Mouse (Mus musculus) midbrain, embryonic 12.5 days (tissue): Measurements from ENCODE around the gene Cemip2. TPM values are rescaled to one million over a fixed set of nuclear protein-coding genes. Genes with fewer than 3 reads are reported as not detected.
A peak's percentile ranks its signal among the peaks of the same experiment; 100 is the strongest.
"Not testable (repeated sequence)": the region's sequence is repeated elsewhere in the genome, so short reads cannot be mapped to it uniquely, and the experiment has no call there.

Experiments used
- ATAC-seq: fragments of 200-750 bp; cut with Nextera tagmentation; 2 replicates; pipeline ENCODE4 v1.8.0; 2017; ENCODE audit warnings: low read depth, moderate TSS enrichment, moderate library complexity; ENCODE audit not compliant: low FRiP score
- H3K27ac ChIP-seq: fragments of 300-500 bp; sonication (generic); replicated peaks from 2 replicates; pipeline ENCODE4 v1.5.1; 2016; ENCODE audit warnings: mild to moderate bottlenecking
- H3K27me3 ChIP-seq: fragments of 300-500 bp; sonication (generic); 2 replicates; pipeline ENCODE4 v1.6.1; 2016; ENCODE audit warnings: mild to moderate bottlenecking
- H3K36me3 ChIP-seq: fragments of 300-500 bp; sonication (generic); 2 replicates; pipeline ENCODE4 v1.6.1; 2016
- H3K4me1 ChIP-seq: fragments of 300-500 bp; sonication (generic); 2 replicates; pipeline ENCODE4 v1.6.1; 2016
- H3K4me2 ChIP-seq: fragments of 300-500 bp; sonication (generic); replicated peaks from 2 replicates; pipeline ENCODE4 v1.6.1; 2016; ENCODE audit warnings: mild to moderate bottlenecking, moderate library complexity
- H3K4me3 ChIP-seq: fragments of 300-500 bp; sonication (generic); 2 replicates; pipeline ENCODE4 v1.5.1; 2016; ENCODE audit warnings: mild to moderate bottlenecking
- H3K9ac ChIP-seq: fragments of 300-500 bp; sonication (generic); replicated peaks from 2 replicates; pipeline ENCODE4 v1.6.1; 2016; ENCODE audit warnings: mild to moderate bottlenecking, moderate library complexity
- H3K9me3 ChIP-seq: fragments of 300-500 bp; sonication (generic); 2 replicates; pipeline ENCODE4 v1.6.1; 2016; ENCODE audit warnings: mild to moderate bottlenecking
- WGBS: fragments of 180-500 bp; shearing (Covaris S2); methylation state at CpG from one replicate; pipeline ENCODE4 v1.1.7; 2016; 5-methylcytosine and 5-hydroxymethylcytosine counted together
- polyA plus RNA-seq: library from polyadenylated mRNA; unstranded; fragments of >200 nt; fragmentation: Nextera tagmentation; extraction: Ambion mirVana; gene quantifications from 2 replicates; pipeline ENCODE4 v1.2.1, GENCODE M21; 2016

Cemip2 gene
- polyA plus RNA-seq, 1 experiment from 2014 or later, result 105 TPM

- no peaks in the 10 kb centered on the region for H3K9me3 ChIP-seq
- H3K4me2 ChIP-seq, result no peak overlapping the region
- H3K4me3 ChIP-seq, result no peak overlapping the region
- H3K9ac ChIP-seq, result no peak overlapping the region
- H3K36me3 ChIP-seq, result peaks cover 36% of the 10 kb centered on the region
- no peak for ATAC-seq
- H3K27me3 ChIP-seq, result no peaks in the 10 kb centered on the region
- no peaks in the 10 kb centered on the region for H3K4me1 ChIP-seq
- H3K27ac ChIP-seq, result no peak overlapping the region
- WGBS, result 94% methylated on average over 6 of the region's 6 CpGs
Observed at GRCm38 (mm10) chr19:21860894-21861293, 82.8 kb downstream of the Cemip2 start.

DNA sequence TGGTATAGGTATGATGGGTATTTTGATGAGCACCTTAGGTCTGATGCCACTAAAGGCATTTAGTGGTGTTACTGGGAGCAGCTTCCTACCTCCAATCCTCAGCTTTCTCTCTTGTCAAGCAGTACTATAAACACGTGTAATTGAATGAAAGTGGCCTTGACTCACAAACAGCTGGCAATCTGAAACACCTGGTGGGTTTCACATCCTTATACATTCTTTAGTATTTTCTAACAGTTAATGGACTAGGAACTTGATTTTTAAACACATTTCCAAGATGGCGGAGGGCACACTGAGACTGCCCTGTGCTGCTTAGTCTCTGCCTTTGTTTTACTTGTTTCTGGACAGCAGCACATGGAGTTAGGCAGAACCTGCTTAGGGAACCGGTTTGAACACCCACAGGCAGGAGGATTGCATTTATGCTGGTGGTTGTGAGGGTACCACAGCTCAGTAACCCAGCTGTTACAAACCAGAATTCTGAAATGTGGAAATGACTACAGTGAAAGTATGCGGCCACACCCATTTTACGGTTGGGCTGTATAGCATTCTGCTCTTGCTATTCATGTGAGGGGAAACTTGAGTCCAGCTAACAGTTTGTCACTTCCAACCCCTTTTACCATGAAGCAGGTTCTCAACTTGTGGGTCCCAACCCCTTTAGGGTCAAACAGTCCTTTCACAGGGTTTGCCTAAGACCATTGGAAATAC is 84.3 kb downstream of the Cemip2 start:
- Histone ChIP-seq H3K36me3 (peaks cover 21% of the 10 kb centered on the region), H3K9ac (no peak overlapping the region), H3K27me3 (no peaks in the 10 kb centered on the region), H3K9me3 (no peaks in the 10 kb centered on the region), H3K4me1 (no peaks in the 10 kb centered on the region), H3K27ac (no peak overlapping the region), H3K4me2 (no peak overlapping the region), H3K4me3 (no peak overlapping the region)
- 88% methylated on average over 5 of the region's 5 CpGs for WGBS
- ATAC-seq, result no peak

GRCm38 (mm10) chr19:21862991-21863931 is 85.1 kb downstream of the Cemip2 start:
- no peak for ATAC-seq
- no peaks in the 10 kb centered on the region for H3K27me3 ChIP-seq
- H3K36me3 ChIP-seq, result peaks cover 18% of the 10 kb centered on the region
- no peak overlapping the region for H3K9ac ChIP-seq
- 94% methylated on average over 9 of the region's 9 CpGs for WGBS
- no peak overlapping the region for H3K27ac ChIP-seq
- H3K4me2 ChIP-seq, result no peak overlapping the region
- no peaks in the 10 kb centered on the region for H3K4me1 ChIP-seq
- no peak overlapping the region for H3K4me3 ChIP-seq
- H3K9me3 ChIP-seq, result no peaks in the 10 kb centered on the region

DNA sequence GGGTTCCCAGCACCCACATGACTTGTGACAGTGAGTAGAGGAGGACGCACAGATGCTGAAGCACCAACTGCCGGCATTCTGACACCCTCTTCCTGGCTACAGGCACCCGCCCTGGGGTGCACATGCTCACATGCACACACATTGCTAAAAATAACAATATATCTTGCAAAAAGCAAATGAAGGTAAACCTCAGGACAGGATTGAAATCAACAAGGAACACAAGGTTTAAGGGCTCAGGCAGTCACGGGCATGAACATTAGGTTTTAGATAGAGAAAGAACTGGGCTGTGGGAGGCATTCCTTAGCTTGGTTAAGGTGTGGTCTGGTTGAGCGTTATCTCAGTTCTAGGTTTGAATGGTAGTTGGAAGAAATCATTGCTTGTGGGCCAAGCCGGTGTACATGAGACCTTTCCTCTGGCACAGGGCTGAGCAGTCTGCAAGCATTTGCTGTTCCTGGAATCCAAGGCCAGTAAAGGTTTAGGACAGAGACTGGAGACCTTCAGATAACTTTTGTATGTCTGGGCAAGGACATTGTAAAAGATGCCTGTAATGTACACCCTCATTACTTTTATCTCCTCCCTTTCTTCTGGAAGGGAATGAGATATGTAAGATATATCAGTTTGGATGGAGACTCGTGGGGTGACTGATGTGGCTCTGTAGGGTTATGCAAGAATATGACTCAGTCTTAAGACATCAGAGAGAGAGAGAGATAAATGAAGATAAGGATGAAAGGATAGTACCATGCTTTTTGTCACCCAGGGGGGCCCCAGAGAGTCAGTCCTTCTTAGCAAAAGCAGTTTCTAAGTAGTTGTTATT is 87.3 kb downstream of the Cemip2 start:
- H3K27ac ChIP-seq, result no peak overlapping the region
- H3K9ac ChIP-seq, result no peak overlapping the region
- no peaks in the 10 kb centered on the region for H3K4me1 ChIP-seq
- H3K9me3 ChIP-seq, result no peaks in the 10 kb centered on the region
- WGBS, result 91% methylated on average over 7 of the region's 7 CpGs
- no peak for ATAC-seq
- H3K4me2 ChIP-seq, result no peak overlapping the region
- no peaks in the 10 kb centered on the region for H3K27me3 ChIP-seq
- no peak overlapping the region for H3K4me3 ChIP-seq
- H3K36me3 ChIP-seq, result peaks cover 3% of the 10 kb centered on the region; the same call in 1 of the 2 replicates

DNA sequence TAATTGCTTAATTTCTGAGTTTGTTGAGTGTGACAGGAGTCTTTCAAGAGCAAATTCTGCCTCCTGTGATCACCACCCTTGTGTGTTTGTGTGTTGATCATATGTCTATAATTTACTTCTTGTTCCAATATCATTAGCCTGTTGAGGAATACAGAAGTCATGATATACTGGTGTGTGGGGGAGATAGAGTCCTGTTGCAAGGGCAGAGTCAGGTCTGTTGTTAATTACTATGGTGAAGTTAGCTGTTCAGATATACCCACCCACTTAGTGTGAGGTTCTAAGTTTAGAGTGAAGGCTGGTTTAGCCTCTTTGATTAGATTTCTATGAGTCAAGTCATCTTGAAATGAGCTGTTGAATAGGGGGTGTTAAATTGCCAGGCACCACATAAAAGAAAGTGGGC is 88.0 kb downstream of the Cemip2 start:
- no peak overlapping the region for H3K4me2 ChIP-seq
- H3K27ac ChIP-seq, result no peak overlapping the region
- H3K36me3 ChIP-seq, result peaks cover 3% of the 10 kb centered on the region; the same call in 1 of the 2 replicates
- no peak for ATAC-seq
- H3K27me3 ChIP-seq, result no peaks in the 10 kb centered on the region
- H3K4me1 ChIP-seq, result no peaks in the 10 kb centered on the region
- H3K4me3 ChIP-seq, result no peak overlapping the region
- no peak overlapping the region for H3K9ac ChIP-seq
- H3K9me3 ChIP-seq, result no peaks in the 10 kb centered on the region

DNA sequence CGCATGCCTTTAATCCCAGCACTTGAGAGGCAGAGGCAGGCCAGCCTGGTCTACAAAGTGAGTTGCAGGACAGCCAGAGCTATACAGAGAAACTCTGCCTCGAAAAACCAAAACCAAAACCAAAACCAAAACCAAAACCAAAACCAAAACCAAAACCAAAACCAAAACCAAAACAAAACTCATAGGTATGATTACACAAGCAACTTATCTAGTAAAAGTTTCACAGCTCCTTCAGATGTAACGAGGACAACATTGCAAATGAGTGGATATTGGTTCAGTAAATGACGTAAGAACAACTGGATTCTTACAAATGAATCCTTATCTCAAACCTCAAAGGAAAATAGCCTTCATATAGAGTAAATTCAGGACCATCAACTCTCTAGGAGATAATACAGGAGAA is 88.6 kb downstream of the Cemip2 start:
- not testable (repeated sequence) for H3K4me2 ChIP-seq, ATAC-seq, H3K9ac ChIP-seq, H3K36me3 ChIP-seq, H3K27me3 ChIP-seq, H3K27ac ChIP-seq, H3K4me1 ChIP-seq, H3K9me3 ChIP-seq, H3K4me3 ChIP-seq
- 92% methylated on average over 4 of the region's 4 CpGs for WGBS

GRCm38 (mm10) chr19:21868471-21868870 is 90.3 kb downstream of the Cemip2 start:
- H3K27me3 ChIP-seq, result no peaks in the 10 kb centered on the region
- no peak overlapping the region for H3K9ac ChIP-seq
- H3K4me2 ChIP-seq, result no peak overlapping the region
- ATAC-seq, result no peak
- H3K4me1 ChIP-seq, result no peaks in the 10 kb centered on the region
- H3K4me3 ChIP-seq, result no peak overlapping the region
- no peaks in the 10 kb centered on the region for H3K9me3 ChIP-seq
- H3K36me3 ChIP-seq, result no peaks in the 10 kb centered on the region; the same call in 1 of the 2 replicates
- 88% methylated on average over 2 of the region's 2 CpGs for WGBS
- no peak overlapping the region for H3K27ac ChIP-seq

- 25% methylated on average over 8 of the region's 8 CpGs for WGBS
Observed at GRCm38 (mm10) chr19:21882110-21882940, 104.2 kb downstream of the Cemip2 start.

GRCm38 (mm10) chr19:21883053-21883452 is 104.9 kb downstream of the Cemip2 start:
- no peak overlapping the region for H3K4me3 ChIP-seq
- H3K9me3 ChIP-seq, result no peaks in the 10 kb centered on the region
- H3K9ac ChIP-seq, result no peak overlapping the region
- WGBS, result 95% methylated on average over 3 of the region's 3 CpGs
- ATAC-seq, result no peak
- H3K36me3 ChIP-seq, result no peaks in the 10 kb centered on the region
- H3K4me2 ChIP-seq, result no peak overlapping the region
- H3K27me3 ChIP-seq, result no peaks in the 10 kb centered on the region
- no peak overlapping the region for H3K27ac ChIP-seq
- peaks cover 8% of the 10 kb centered on the region; the same call in 1 of the 2 replicates for H3K4me1 ChIP-seq

More at GRCm38 (mm10) chr19:21882110-21882940, 104.2 kb downstream of the Cemip2 start:
- Histone ChIP-seq H3K9me3 (no peaks in the 10 kb centered on the region), H3K4me1 (peaks cover 8% of the 10 kb centered on the region; the same call in 1 of the 2 replicates), H3K9ac (no peak overlapping the region), H3K4me3 (no peak overlapping the region), H3K36me3 (no peaks in the 10 kb centered on the region), H3K4me2 (0 out of 2 replicates have a peak overlapping the region, but pooled peaks have one; percentile 5), H3K27ac (no peak overlapping the region), H3K27me3 (no peaks in the 10 kb centered on the region)
- no peak for ATAC-seq

GRCm38 (mm10) chr19:21883922-21884321 is 105.8 kb downstream of the Cemip2 start:
- peak; percentile 54; the same call in 1 of the 2 replicates for ATAC-seq
- H3K4me2 ChIP-seq, result no peak overlapping the region
- H3K9me3 ChIP-seq, result no peaks in the 10 kb centered on the region
- H3K9ac ChIP-seq, result no peak overlapping the region
- H3K27me3 ChIP-seq, result no peaks in the 10 kb centered on the region
- no peaks in the 10 kb centered on the region for H3K36me3 ChIP-seq
- 73% methylated on average over 2 of the region's 2 CpGs for WGBS
- no peak overlapping the region for H3K27ac ChIP-seq
- no peak overlapping the region for H3K4me3 ChIP-seq
- peaks cover 8% of the 10 kb centered on the region; the same call in 1 of the 2 replicates for H3K4me1 ChIP-seq

DNA sequence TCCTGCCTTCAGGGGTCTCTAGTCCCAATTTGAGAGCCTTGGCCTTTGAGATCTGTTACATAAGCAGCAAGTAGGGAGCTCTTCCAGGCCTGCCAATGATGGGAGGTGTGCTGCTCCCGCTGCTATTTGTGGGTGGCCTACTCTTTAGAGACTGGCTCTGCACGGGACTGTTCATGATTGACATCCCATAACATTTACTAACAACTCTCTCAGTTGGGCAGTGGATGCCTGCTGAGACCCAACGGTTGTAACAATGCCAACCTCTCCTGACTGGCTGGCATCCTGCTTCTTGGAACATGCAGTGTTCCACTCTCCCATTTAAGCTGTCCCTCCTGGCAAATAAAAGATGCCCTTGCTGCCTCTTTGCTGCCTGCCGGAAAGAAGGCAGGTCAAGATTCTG is 106.2 kb downstream of the Cemip2 start:
- Histone ChIP-seq H3K4me3 (no peak overlapping the region), H3K4me1 (peaks cover 8% of the 10 kb centered on the region; the same call in 1 of the 2 replicates), H3K36me3 (no peaks in the 10 kb centered on the region), H3K27ac (no peak overlapping the region), H3K9me3 (no peaks in the 10 kb centered on the region), H3K9ac (no peak overlapping the region), H3K27me3 (no peaks in the 10 kb centered on the region), H3K4me2 (no peak overlapping the region)
- WGBS, result 51% methylated on average over 4 of the region's 4 CpGs
- no peak for ATAC-seq
